Mouse (Mus musculus) lung, adult 2 months (tissue): ENCODE data around the gene Zfp638. TPM values are rescaled to one million over a fixed set of nuclear protein-coding genes. Genes with fewer than 3 reads are reported as not detected.
"Not testable (repeated sequence)": the region's sequence is repeated elsewhere in the genome, so short reads cannot be mapped to it uniquely, and the experiment has no call there.

Experiments
- DNase-seq: peaks from one replicate; pipeline ENCODE4 v3.0.0; 2022
- H3K4me1 ChIP-seq: fragments of 200-500 bp; 2 replicates; pipeline ENCODE4 v1.6.1; 2011; ENCODE audit warnings: low read length; ENCODE audit not compliant: control insufficient read depth, insufficient read depth
- H3K4me3 ChIP-seq: fragments of 200-500 bp; replicated peaks from 2 replicates; pipeline ENCODE3; 2011; ENCODE audit warnings: low read depth, mild to moderate bottlenecking, control low read depth, low read length; ENCODE audit errors: extremely low read depth
- CTCF ChIP-seq: fragments of 200-500 bp; IDR thresholded peaks from 2 replicates; pipeline ENCODE4 v1.5.1; 2011; ENCODE audit warnings: mild to moderate bottlenecking, low read length, control low read depth; ENCODE audit not compliant: insufficient read depth
- POLR2A ChIP-seq: fragments of 200-500 bp; IDR thresholded peaks from 2 replicates; pipeline ENCODE4 v1.6.1; 2011; ENCODE audit warnings: low read depth, mild to moderate bottlenecking, control low read depth, low read length, borderline replicate concordance; ENCODE audit errors: extremely low read depth
- WGBS: fragments of 180-500 bp; shearing (Covaris S2); methylation state at CpG from one replicate; pipeline ENCODE4 v1.1.7; 2018; 5-methylcytosine and 5-hydroxymethylcytosine counted together
- polyA plus RNA-seq: library from polyadenylated mRNA; depleted of rRNA; stranded (reverse); fragments of >200 nt; gene quantifications from 2 replicates; pipeline ENCODE4 v1.2.3, GENCODE M21; 2012; rRNA removed

The Zfp638 gene
- polyA plus RNA-seq: 7.3 and 11.0 TPM in 2 replicates

GRCm38 (mm10) chr6:83866954-83867597, at the start of gene Zfp638:
Zfp638 (plus strand) TSS chr6:83867109.
- DNase-seq: peak; percentile 99
- WGBS: under 1% methylated on average over 48 of the region's 50 CpGs
- H3K4me3 ChIP-seq: peak within 1 kb of the TSS; percentile 82
- H3K4me1 ChIP-seq: peaks cover 3% of the 10 kb centered on the region; the same call in 1 of the 2 replicates
- no peak for TF ChIP-seq CTCF
- TF ChIP-seq POLR2A: no peak

GRCm38 (mm10) chr6:83818996-83819395, 47.9 kb upstream of the Zfp638 start:
- Histone ChIP-seq H3K4me1 (peaks cover 3% of the 10 kb centered on the region), H3K4me3 (no peak overlapping the region)
- no peak for DNase-seq
- TF ChIP-seq CTCF: no peak
- TF ChIP-seq POLR2A: no peak
- 69% methylated on average over 1 of the region's 1 CpGs for WGBS

GRCm38 (mm10) chr6:83820727-83821515, 46.0 kb upstream of the Zfp638 start:
- Histone ChIP-seq H3K4me1 (peaks cover 3% of the 10 kb centered on the region), H3K4me3 (no peak overlapping the region)
- no peak for TF ChIP-seq CTCF
- TF ChIP-seq POLR2A: no peak
- no peak for DNase-seq
- 52% methylated on average over 2 of the region's 2 CpGs for WGBS

- WGBS: 70% methylated on average over 2 of the region's 2 CpGs
- no peak for TF ChIP-seq POLR2A
- TF ChIP-seq CTCF: no peak
- Histone ChIP-seq H3K4me3 (no peak overlapping the region), H3K4me1 (peaks cover 3% of the 10 kb centered on the region)
- DNase-seq: no peak
These were observed 45.1 kb upstream of the Zfp638 start for GRCm38 (mm10) chr6:83821856-83822255.

- peak overlapping the region; percentile 72 for H3K4me3 ChIP-seq
- no peak for DNase-seq
- H3K4me1 ChIP-seq: no peaks in the 10 kb centered on the region
- WGBS: 2% methylated on average over 35 of the region's 35 CpGs
- no peak for TF ChIP-seq CTCF
- TF ChIP-seq POLR2A: no peak
These were observed 35.8 kb upstream of the Zfp638 start for GRCm38 (mm10) chr6:83830941-83831605.

GRCm38 (mm10) chr6:83831606-83832123, 35.2 kb upstream of the Zfp638 start, which contains the start of gene Paip2b:
Paip2b (minus strand) TSS chr6:83831741.
- DNase-seq: peak; percentile 95
- TF ChIP-seq CTCF (no peak), POLR2A (peak; percentile 96)
- Histone ChIP-seq H3K4me3 (peak within 1 kb of the TSS; percentile 72), H3K4me1 (no peaks in the 10 kb centered on the region)
- WGBS: under 1% methylated on average over 37 of the region's 37 CpGs

- DNase-seq, H3K4me3 ChIP-seq, H3K4me1 ChIP-seq: not testable (repeated sequence)
- WGBS: 57% methylated on average over 1 of the region's 1 CpGs
These were observed 34.5 kb upstream of the Zfp638 start for GRCm38 (mm10) chr6:83832393-83832792.

- 95% methylated on average over 2 of the region's 2 CpGs for WGBS
- no peak for DNase-seq
- Histone ChIP-seq H3K4me1 (no peaks in the 10 kb centered on the region), H3K4me3 (no peak overlapping the region)
- TF ChIP-seq POLR2A (no peak), CTCF (no peak)
These were observed 30.1 kb upstream of the Zfp638 start for GRCm38 (mm10) chr6:83836826-83837225.

- Histone ChIP-seq H3K4me1 (no peaks in the 10 kb centered on the region), H3K4me3 (no peak overlapping the region)
- TF ChIP-seq CTCF (no peak), POLR2A (no peak)
- DNase-seq: no peak
- WGBS: 51% methylated on average over 2 of the region's 2 CpGs
These were observed 28.9 kb upstream of the Zfp638 start for GRCm38 (mm10) chr6:83838046-83838445.
